Mouse (Mus musculus) heart, adult 2 months (tissue): ENCODE results near the gene Hmx3. TPM values are rescaled to one million over a fixed set of nuclear protein-coding genes. Genes with fewer than 3 reads are reported as not detected.

Source experiments
- DNase-seq, 2 experiments: peaks; one replicate each; pipeline ENCODE4 v3.0.0; 2021
- H3K27ac ChIP-seq: fragments of 200-600 bp; 2 replicates; pipeline ENCODE4 v1.8.1; 2022
- H3K27me3 ChIP-seq: fragments of 200-500 bp; 2 replicates; pipeline ENCODE4 v1.6.1; 2012; ENCODE audit warnings: mild to moderate bottlenecking, low read length, inconsistent platforms, mixed read lengths; ENCODE audit not compliant: control insufficient read depth, insufficient read depth
- H3K36me3 ChIP-seq: fragments of 200-500 bp; 2 replicates; pipeline ENCODE4 v1.6.1; 2012; ENCODE audit warnings: low read length, inconsistent platforms; ENCODE audit not compliant: control insufficient read depth, insufficient read depth
- H3K4me1 ChIP-seq: fragments of 200-500 bp; 2 replicates; pipeline ENCODE4 v1.6.1; 2011; ENCODE audit warnings: low read length; ENCODE audit not compliant: control insufficient read depth, insufficient read depth
- H3K4me3 ChIP-seq: fragments of 200-600 bp; 2 replicates; pipeline ENCODE4 v1.8.1; 2022
- H3K79me2 ChIP-seq: fragments of 200-500 bp; replicated peaks from 2 replicates; pipeline ENCODE4 v1.6.1; 2012; ENCODE audit warnings: mild to moderate bottlenecking, inconsistent platforms, low read length, moderate library complexity, mixed read lengths; ENCODE audit not compliant: control insufficient read depth, insufficient read depth
- H3K9ac ChIP-seq: fragments of 200-500 bp; 2 replicates; pipeline ENCODE4 v1.6.1; 2012; ENCODE audit warnings: low read depth, mild to moderate bottlenecking, control low read depth, inconsistent platforms, low read length, mixed read lengths
- CTCF ChIP-seq: fragments of 200-600 bp; IDR thresholded peaks from 2 replicates; pipeline ENCODE4 v1.8.1; 2022; ENCODE audit warnings: antibody characterized with exemption, mild to moderate bottlenecking, moderate library complexity
- EP300 ChIP-seq: fragments of 200-500 bp; IDR thresholded peaks from 2 replicates; pipeline ENCODE4 v1.6.1; 2011; ENCODE audit warnings: low read depth, low read length, control low read depth; ENCODE audit not compliant: insufficient read depth
- POLR2A ChIP-seq: fragments of 200-500 bp; IDR thresholded peaks from 2 replicates; pipeline ENCODE4 v1.6.1; 2011; ENCODE audit warnings: mild to moderate bottlenecking, low read depth, low read length, control low read depth; ENCODE audit not compliant: insufficient read depth
- WGBS: fragments of 180-500 bp; shearing (Covaris S2); methylation state at CpG from one replicate; pipeline ENCODE4 v1.1.7; 2018; 5-methylcytosine and 5-hydroxymethylcytosine counted together
- intact Hi-C: fragments of 180-260 bp; cut with DNase I; formaldehyde crosslinking; loops from one replicate; pipeline ENCODE4 v1.15.1; 2025
- polyA plus RNA-seq: library from polyadenylated mRNA; depleted of rRNA; stranded (reverse); fragments of >200 nt; gene quantifications from 2 replicates; pipeline ENCODE4 v1.2.3, GENCODE M21; 2012
- total RNA-seq, 2 experiments: library from RNA; stranded (reverse); gene quantifications; 2 replicates each; pipeline ENCODE4 v1.2.3; 2021

The Hmx3 gene
- total and polyA plus RNA-seq, 3 experiments: not detected

DNA sequence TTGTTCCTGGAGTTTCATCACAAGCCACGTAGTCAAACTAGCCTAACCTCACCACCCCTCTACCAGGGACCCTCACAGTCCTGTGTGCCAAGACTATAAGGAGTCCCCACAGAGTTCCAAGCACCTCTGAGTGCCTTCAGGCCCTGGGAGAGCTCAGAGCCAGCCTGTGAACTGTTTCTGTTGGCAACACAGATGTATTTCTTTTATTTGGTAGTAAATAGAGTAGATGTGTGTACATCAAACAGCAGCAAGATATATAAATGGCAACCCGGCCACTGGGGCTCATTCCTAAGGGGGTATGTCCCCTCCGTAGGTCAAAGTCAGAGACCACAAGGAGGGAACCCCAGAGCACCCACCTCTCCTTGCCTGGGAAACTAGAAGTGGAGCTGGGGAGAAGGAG is 5.8 kb downstream of the Hmx3 start, which contains the start of gene Hmx2:
Gene Hmx2 (plus strand): TSS at position 301 of the 400 bp plus-strand sequence.
- no peak within 1 kb of the TSS for H3K4me3 ChIP-seq
- H3K79me2 ChIP-seq: no peaks in the 10 kb centered on the region
- WGBS: 3% methylated on average over 3 of the region's 3 CpGs
- H3K4me1 ChIP-seq: no peaks in the 10 kb centered on the region
- H3K27me3 ChIP-seq: peaks cover 45% of the 10 kb centered on the region
- no peak within 1 kb of the TSS for H3K9ac ChIP-seq
- H3K36me3 ChIP-seq: no peaks in the 10 kb centered on the region
- no peak for DNase-seq
- intact Hi-C loops: loop anchor here (10.0 kb wide), 1 partner anchor 1006 kb away; no protein-coding TSS in a partner anchor
- no peak within 1 kb of the TSS for H3K27ac ChIP-seq
- TF ChIP-seq CTCF (no peak), EP300 (no peak), POLR2A (no peak)

DNA sequence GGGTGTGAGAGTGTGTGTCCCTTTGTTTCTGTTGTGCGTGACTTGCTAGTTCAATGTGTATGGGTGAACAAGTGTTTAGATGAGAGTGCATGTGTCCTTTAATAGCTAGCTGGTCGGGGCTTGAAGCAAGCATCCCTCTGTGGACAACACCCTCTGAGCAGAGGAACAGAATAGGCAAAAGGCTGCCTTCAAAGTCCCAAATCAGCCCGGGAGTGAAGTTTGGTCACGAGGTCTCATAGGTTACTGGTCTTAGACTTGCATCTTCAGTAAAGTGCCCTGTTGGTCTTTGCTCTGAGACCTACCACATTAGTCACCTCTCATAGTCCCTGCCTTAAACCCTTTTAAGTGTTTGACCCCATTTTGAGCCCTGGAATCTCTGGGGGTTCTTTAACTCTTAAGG is 8.8 kb downstream of the Hmx3 start:
- Histone ChIP-seq H3K36me3 (no peaks in the 10 kb centered on the region), H3K27me3 (peaks cover 48% of the 10 kb centered on the region), H3K79me2 (no peaks in the 10 kb centered on the region), H3K4me1 (peaks cover 2% of the 10 kb centered on the region; the same call in 1 of the 2 replicates), H3K27ac (no peak overlapping the region), H3K9ac (no peak overlapping the region), H3K4me3 (no peak overlapping the region)
- DNase-seq: no peak
- TF ChIP-seq CTCF (no peak), POLR2A (no peak), EP300 (no peak)
- WGBS: 4% methylated on average over 4 of the region's 4 CpGs
- intact Hi-C loops: no loop called here

DNA sequence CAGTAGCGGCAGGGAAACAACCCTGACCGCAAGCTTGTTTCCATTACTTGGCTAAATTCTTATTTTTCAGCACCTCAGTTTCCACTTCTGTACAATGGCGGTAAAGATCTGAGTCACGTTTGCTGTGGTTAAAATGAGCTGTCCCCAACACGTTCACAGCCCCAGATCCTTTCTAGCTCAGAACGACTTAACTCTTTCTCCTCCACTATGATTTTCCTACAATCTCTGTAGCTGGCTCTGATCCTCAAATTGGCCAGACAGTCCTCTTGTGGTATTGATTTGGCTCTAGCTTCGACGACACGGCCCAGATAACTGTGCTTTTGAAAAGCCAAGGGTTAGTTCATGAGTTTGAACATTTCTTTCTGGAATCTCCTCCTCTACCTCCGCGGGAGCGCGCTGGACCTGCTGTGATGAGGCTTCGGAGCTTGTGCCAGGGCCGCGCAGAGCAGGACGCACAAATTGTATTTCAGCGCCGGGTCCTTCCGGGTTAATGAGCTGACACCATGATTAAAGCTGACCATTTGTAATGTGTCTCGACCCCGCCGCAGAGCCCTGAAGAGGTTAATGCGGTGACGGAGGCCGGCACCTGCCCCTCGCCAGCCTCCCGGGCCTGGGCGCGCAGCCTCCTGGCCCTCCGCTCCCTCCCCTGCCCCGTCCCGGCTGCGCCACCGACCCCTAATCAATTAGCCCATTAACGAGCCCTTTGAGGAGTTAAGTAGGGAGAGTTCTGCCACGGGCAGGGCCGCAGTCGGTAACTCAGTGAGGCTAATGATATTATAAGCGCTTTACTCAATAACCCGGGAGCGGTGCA is 9.5 kb downstream of the Hmx3 start:
- H3K27ac ChIP-seq: no peak overlapping the region
- no peak for TF ChIP-seq CTCF
- no peaks in the 10 kb centered on the region for H3K36me3 ChIP-seq
- 4% methylated on average over 42 of the region's 42 CpGs for WGBS
- H3K9ac ChIP-seq: no peak overlapping the region
- no peak overlapping the region for H3K4me3 ChIP-seq
- peaks cover 54% of the 10 kb centered on the region for H3K27me3 ChIP-seq
- H3K4me1 ChIP-seq: peaks cover 2% of the 10 kb centered on the region; the same call in 1 of the 2 replicates
- intact Hi-C loops: no loop called here
- DNase-seq: no peak
- no peaks in the 10 kb centered on the region for H3K79me2 ChIP-seq

DNA sequence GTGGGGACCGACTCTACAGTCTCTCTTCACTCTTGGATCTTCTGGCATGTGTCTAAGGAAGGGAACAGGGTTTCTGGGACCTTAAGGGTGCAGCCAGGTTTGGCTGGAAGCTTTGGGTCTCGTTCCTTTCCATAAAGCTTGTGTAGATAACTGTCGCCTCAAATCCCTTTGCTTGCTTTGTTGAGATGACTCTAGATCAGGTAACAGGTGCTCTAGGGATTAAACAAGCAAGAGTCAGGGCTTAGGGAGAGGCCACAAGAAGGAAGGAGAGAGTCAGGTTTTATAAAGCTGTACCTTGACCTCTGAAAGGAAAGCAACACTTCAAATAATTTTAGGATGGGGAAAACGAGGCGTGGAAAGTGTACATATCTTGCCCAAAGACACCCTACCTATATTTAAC is 10.1 kb downstream of the Hmx3 start:
- Histone ChIP-seq H3K79me2 (no peaks in the 10 kb centered on the region), H3K27me3 (peaks cover 53% of the 10 kb centered on the region), H3K9ac (no peak overlapping the region), H3K36me3 (no peaks in the 10 kb centered on the region), H3K4me3 (no peak overlapping the region), H3K27ac (no peak overlapping the region), H3K4me1 (peaks cover 2% of the 10 kb centered on the region; the same call in 1 of the 2 replicates)
- TF ChIP-seq CTCF (no peak), EP300 (no peak), POLR2A (no peak)
- DNase-seq: no peak
- 6% methylated on average over 5 of the region's 5 CpGs for WGBS
- intact Hi-C loops: no loop called here

DNA sequence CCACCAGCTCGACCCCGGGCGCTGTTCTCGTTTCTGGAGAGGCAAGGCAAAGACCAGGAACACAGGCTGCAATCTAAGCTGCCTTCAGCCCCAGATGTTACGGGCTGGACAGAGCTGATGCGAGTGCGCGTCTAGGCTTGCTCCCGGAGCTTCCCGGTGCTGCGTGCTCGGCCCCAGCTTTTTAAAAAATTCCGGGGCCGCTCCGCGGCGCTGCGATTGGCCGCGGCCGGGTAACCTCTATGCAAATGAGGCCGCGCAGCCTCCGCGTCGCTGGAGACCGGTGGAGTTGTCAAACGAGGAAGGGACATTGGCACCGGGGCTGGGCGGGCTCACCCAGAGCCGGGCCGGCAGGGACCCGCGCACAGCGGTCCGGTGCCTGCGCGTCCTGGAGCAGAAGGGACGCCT is 11.1 kb downstream of the Hmx3 start:
- TF ChIP-seq POLR2A (no peak), CTCF (no peak), EP300 (no peak)
- Histone ChIP-seq H3K27me3 (peaks cover 52% of the 10 kb centered on the region), H3K9ac (no peak overlapping the region), H3K4me3 (peak overlapping the region; percentile 36), H3K79me2 (no peaks in the 10 kb centered on the region), H3K36me3 (no peaks in the 10 kb centered on the region), H3K4me1 (peaks cover 2% of the 10 kb centered on the region; the same call in 1 of the 2 replicates), H3K27ac (no peak overlapping the region)
- 1% methylated on average over 39 of the region's 39 CpGs for WGBS
- DNase-seq: peak; percentile 45 to 54
- intact Hi-C loops: no loop called here
